Mouse (Mus musculus) bone marrow, adult 2 months (tissue): ENCODE results near the gene Fchsd2.

Experiments
- CTCF ChIP-seq: fragments of 200-500 bp; IDR thresholded peaks from 2 replicates; pipeline ENCODE4 v1.5.1; 2011; ENCODE audit warnings: low read length, control low read depth; ENCODE audit not compliant: control insufficient read depth, insufficient read depth
- POLR2A ChIP-seq: fragments of 200-500 bp; IDR thresholded peaks from 2 replicates; pipeline ENCODE4 v1.6.1; 2011; ENCODE audit warnings: low read depth, mild to moderate bottlenecking, control low read depth, low read length, borderline replicate concordance; ENCODE audit not compliant: control insufficient read depth

DNA sequence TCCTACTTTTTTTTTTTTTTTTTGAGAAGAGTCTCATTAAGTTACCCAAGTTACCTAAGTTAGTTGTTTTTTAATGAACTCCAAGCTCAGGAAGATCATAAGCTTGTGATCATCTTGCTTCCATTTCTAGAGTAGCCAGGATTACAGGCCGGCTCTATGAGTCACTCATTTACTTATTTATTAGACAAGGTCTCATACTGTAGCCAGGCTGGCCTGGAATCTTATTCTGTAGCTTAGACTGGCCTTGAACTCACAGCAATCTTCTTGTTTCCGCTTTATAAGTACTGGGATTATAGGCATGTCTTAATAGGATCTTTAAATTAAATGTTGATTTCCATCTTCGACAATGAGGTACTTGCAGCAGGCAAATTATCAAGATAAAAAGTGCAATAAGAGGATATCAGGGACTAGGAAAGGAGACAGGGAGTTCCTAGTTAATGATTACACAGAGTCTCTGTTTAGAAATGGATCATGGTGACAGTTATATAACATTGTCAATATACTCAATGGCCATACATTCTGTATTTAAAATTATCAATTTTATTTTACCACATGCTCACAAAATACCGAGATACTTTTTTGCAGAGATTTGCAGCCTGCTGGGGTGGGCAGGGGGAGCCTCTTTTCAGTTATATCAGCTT, 7.7 kb upstream of the Fchsd2 start:
- TF ChIP-seq CTCF (no peak), POLR2A (no peak)
